In the genomic region with DNA sequence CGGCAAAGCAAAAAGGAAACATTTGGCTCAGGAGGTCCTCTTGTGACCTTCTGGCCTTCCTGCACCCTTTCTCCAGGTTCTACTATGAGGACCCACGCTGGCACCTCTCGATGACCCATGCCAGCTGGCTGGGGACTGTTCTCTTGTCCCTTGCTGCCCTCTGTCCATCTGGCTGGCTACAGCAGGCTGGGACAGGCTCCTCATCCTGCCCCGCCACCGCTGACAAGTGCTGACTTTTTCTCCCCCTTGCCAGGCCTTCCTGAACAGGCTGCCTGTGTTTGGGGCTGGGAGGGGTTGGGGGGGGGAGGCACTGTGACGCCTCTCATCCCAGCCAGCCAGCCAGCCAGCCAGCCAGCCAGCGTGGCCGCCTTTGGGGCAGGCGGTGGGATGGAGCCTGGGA, we compare ENCODE assay signal across 16 mouse cellular contexts. TPM values are rescaled to one million over a fixed set of nuclear protein-coding genes. Genes with fewer than 3 reads are reported as not detected.
DNase-seq lines count a peak whose midpoint lies in the region; ATAC-seq lines count a peak whose summit lies in the region.
"Had no signal": no experiment of that assay in that cellular context is flagged by ENCODE, and none has a peak within 500 bp of the region (broad histone marks: within the 10 kb centered on the region; RNA-seq: fewer than 3 reads in every experiment).

No protein-coding gene starts in this region.

- no peak for ATAC-seq in heart, embryonic 13.5 days (ENCODE audit: extremely low read depth, insufficient number of reproducible peaks, low FRiP score, low TSS enrichment)
- ATAC-seq in neural tube, embryonic 13.5 days (ENCODE audit: low read depth) = no peak
- ATAC-seq in neural tube, embryonic 15.5 days (ENCODE audit: low FRiP score) = no peak
- ATAC-seq in kidney, embryonic 15.5 days (replicated peaks; ENCODE audit: low FRiP score) = no peak
- ATAC-seq in limb, embryonic 15.5 days (ENCODE audit: insufficient number of reproducible peaks, low FRiP score, low TSS enrichment, low read depth) = no peak
- ATAC-seq: forebrain, embryonic 13.5 days; intestine, embryonic 15.5 days had no signal

- peaks cover 74% of the 10 kb centered on the region for H3K4me1 ChIP-seq in heart, embryonic 13.5 days
- peaks cover 49% of the 10 kb centered on the region for H3K4me1 ChIP-seq in neural tube, embryonic 13.5 days (replicated peaks)
- peaks cover 39% of the 10 kb centered on the region for H3K4me1 ChIP-seq in neural tube, embryonic 15.5 days
- peaks cover 78% of the 10 kb centered on the region for H3K4me1 ChIP-seq in kidney, embryonic 15.5 days
- H3K4me1 ChIP-seq in limb, embryonic 15.5 days = peaks cover 87% of the 10 kb centered on the region

- no peaks in the 10 kb centered on the region for H3K9me3 ChIP-seq in heart, embryonic 13.5 days
- no peaks in the 10 kb centered on the region for H3K9me3 ChIP-seq in neural tube, embryonic 13.5 days
- H3K9me3 ChIP-seq in neural tube, embryonic 15.5 days (replicated peaks) = no peaks in the 10 kb centered on the region
- H3K9me3 ChIP-seq in kidney, embryonic 15.5 days (replicated peaks) = no peaks in the 10 kb centered on the region
- H3K9me3 ChIP-seq in limb, embryonic 15.5 days = no peaks in the 10 kb centered on the region
- H3K9me3 ChIP-seq: forebrain, embryonic 13.5 days; heart, embryonic 15.5 days; intestine, embryonic 15.5 days; midbrain, embryonic 12.5 days had no signal

- H3K4me3 ChIP-seq in heart, embryonic 13.5 days = no peak overlapping the region
- no peak overlapping the region for H3K4me3 ChIP-seq in neural tube, embryonic 13.5 days
- H3K4me3 ChIP-seq in neural tube, embryonic 15.5 days (replicated peaks) = no peak overlapping the region
- no peak overlapping the region for H3K4me3 ChIP-seq in kidney, embryonic 15.5 days (replicated peaks)
- 0 out of 2 replicates have a peak overlapping the region, but pooled peaks have one; percentile 1 for H3K4me3 ChIP-seq in limb, embryonic 15.5 days
- H3K4me3 ChIP-seq: forebrain, embryonic 13.5 days; gastrocnemius, adult 2 months; heart, embryonic 15.5 days; intestine, embryonic 15.5 days; midbrain, embryonic 12.5 days had no signal

- DNase-seq in heart, postnatal 36 days = no peak
- no peak for DNase-seq in T-cell, adult 2 months (ENCODE audit: low spot score)
- DNase-seq: gastrocnemius, adult 2 months; spleen, adult 18-20 months; thymus, adult 18-20 months had no signal

- H3K36me3 ChIP-seq in heart, embryonic 13.5 days = peaks cover 24% of the 10 kb centered on the region
- no peaks in the 10 kb centered on the region for H3K36me3 ChIP-seq in neural tube, embryonic 13.5 days
- H3K36me3 ChIP-seq in neural tube, embryonic 15.5 days = no peaks in the 10 kb centered on the region
- no peaks in the 10 kb centered on the region; the same call in 1 of the 2 replicates for H3K36me3 ChIP-seq in kidney, embryonic 15.5 days
- H3K36me3 ChIP-seq in limb, embryonic 15.5 days = no peaks in the 10 kb centered on the region; the same call in 1 of the 2 replicates
- H3K36me3 ChIP-seq: heart, embryonic 15.5 days; intestine, embryonic 15.5 days; midbrain, embryonic 12.5 days had no signal

- no peak overlapping the region for H3K27ac ChIP-seq in heart, embryonic 13.5 days (replicated peaks)
- H3K27ac ChIP-seq in neural tube, embryonic 13.5 days (replicated peaks) = no peak overlapping the region
- H3K27ac ChIP-seq in neural tube, embryonic 15.5 days (replicated peaks) = no peak overlapping the region
- H3K27ac ChIP-seq in kidney, embryonic 15.5 days = peak overlapping the region; percentile 15; the same call in 1 of the 2 replicates
- H3K27ac ChIP-seq in limb, embryonic 15.5 days = peak overlapping the region; percentile 74
- H3K27ac ChIP-seq: forebrain, embryonic 13.5 days; gastrocnemius, adult 2 months; heart, embryonic 15.5 days; intestine, embryonic 15.5 days; midbrain, embryonic 12.5 days had no signal

- peaks cover 16% of the 10 kb centered on the region for H3K27me3 ChIP-seq in heart, embryonic 13.5 days (replicated peaks)
- peaks cover 24% of the 10 kb centered on the region for H3K27me3 ChIP-seq in neural tube, embryonic 13.5 days
- peaks cover 23% of the 10 kb centered on the region for H3K27me3 ChIP-seq in neural tube, embryonic 15.5 days (replicated peaks)
- peaks cover 35% of the 10 kb centered on the region for H3K27me3 ChIP-seq in kidney, embryonic 15.5 days
- H3K27me3 ChIP-seq in limb, embryonic 15.5 days = 0 out of 2 replicates have a peak, but pooled peaks cover 6% of the 10 kb centered on the region
- H3K27me3 ChIP-seq: intestine, embryonic 15.5 days had no signal

- WGBS in heart, embryonic 13.5 days = 42% methylated on average over 9 of the region's 9 CpGs
- 36% methylated on average over 9 of the region's 9 CpGs for WGBS in neural tube, embryonic 13.5 days
- 42% methylated on average over 9 of the region's 9 CpGs for WGBS in neural tube, embryonic 15.5 days
- 26% methylated on average over 9 of the region's 9 CpGs for WGBS in kidney, embryonic 15.5 days
- WGBS in limb, embryonic 15.5 days = 24% methylated on average over 9 of the region's 9 CpGs

- intact Hi-C loops in heart, postnatal 36 days (cut with DNase I) = no loop called here

- no peak overlapping the region for H3K4me2 ChIP-seq in heart, embryonic 13.5 days
- H3K4me2 ChIP-seq in neural tube, embryonic 13.5 days = no peak overlapping the region
- H3K4me2 ChIP-seq in neural tube, embryonic 15.5 days = no peak overlapping the region
- no peak overlapping the region for H3K4me2 ChIP-seq in kidney, embryonic 15.5 days
- peak overlapping the region; percentile 24 for H3K4me2 ChIP-seq in limb, embryonic 15.5 days
- H3K4me2 ChIP-seq: forebrain, embryonic 13.5 days; heart, embryonic 15.5 days; intestine, embryonic 15.5 days; midbrain, embryonic 12.5 days had no signal

- H3K9ac ChIP-seq in heart, embryonic 13.5 days = peak overlapping the region; percentile 50; the same call in 1 of the 2 replicates
- peak overlapping the region; percentile 22; the same call in 1 of the 2 replicates for H3K9ac ChIP-seq in neural tube, embryonic 13.5 days
- no peak overlapping the region for H3K9ac ChIP-seq in neural tube, embryonic 15.5 days (replicated peaks)
- H3K9ac ChIP-seq in kidney, embryonic 15.5 days = peak overlapping the region; percentile 7; the same call in 1 of the 2 replicates
- H3K9ac ChIP-seq in limb, embryonic 15.5 days = no peak overlapping the region
- H3K9ac ChIP-seq: forebrain, embryonic 13.5 days; heart, embryonic 15.5 days; intestine, embryonic 15.5 days; midbrain, embryonic 12.5 days had no signal

RNA-seq across cellular contexts. Expression of a gene that starts 5.3 kb away (rescaled TPM):
- polyA plus RNA-seq in heart, embryonic 13.5 days (2015; fragmentation: Nextera tagmentation; extraction: Ambion mirVana) = 3,771 and 4,285 TPM in 2 replicates
- total RNA-seq in heart, postnatal 36 days (2021) = over 10,000 TPM; 10,942 to 11,353 TPM
- 1.2 and 3.8 TPM in 2 replicates for polyA plus RNA-seq in neural tube, embryonic 13.5 days (2015; fragmentation: Nextera tagmentation; extraction: Ambion mirVana)
- 1.9 and 4.1 TPM in 2 replicates for polyA plus RNA-seq in neural tube, embryonic 15.5 days (2015; fragmentation: Nextera tagmentation; extraction: Ambion mirVana)
- polyA plus RNA-seq in kidney, embryonic 15.5 days (2015; fragmentation: Nextera tagmentation; extraction: Ambion mirVana) = 1.8 and 3.9 TPM in 2 replicates
- 16.3 and 125 TPM in 2 replicates for polyA plus RNA-seq in limb, embryonic 15.5 days (2015; fragmentation: Nextera tagmentation; extraction: Ambion mirVana)
- total RNA-seq: layer of hippocampus, postnatal 14 days had no signal
- polyA plus RNA-seq: liver, adult 2 months had no signal

RNA-seq across cellular contexts. Expression of a gene that starts 10.6 kb away (rescaled TPM):
- polyA plus RNA-seq in heart, embryonic 13.5 days (2015; fragmentation: Nextera tagmentation; extraction: Ambion mirVana) = 31.2 and 33.3 TPM in 2 replicates
- 1 to 10 TPM; 6.5 to 6.6 TPM for total RNA-seq in heart, postnatal 36 days (2021)
- polyA plus RNA-seq in neural tube, embryonic 13.5 days (2015; fragmentation: Nextera tagmentation; extraction: Ambion mirVana) = 17.6 and 20.2 TPM in 2 replicates
- polyA plus RNA-seq in neural tube, embryonic 15.5 days (2015; fragmentation: Nextera tagmentation; extraction: Ambion mirVana) = 12.9 and 17.0 TPM in 2 replicates
- 67.1 and 70.1 TPM in 2 replicates for polyA plus RNA-seq in kidney, embryonic 15.5 days (2015; fragmentation: Nextera tagmentation; extraction: Ambion mirVana)
- polyA plus RNA-seq in limb, embryonic 15.5 days (2015; fragmentation: Nextera tagmentation; extraction: Ambion mirVana) = 82.6 and 110 TPM in 2 replicates

Comparison
In these comparisons a context has a peak if more than half of its experiments do, and no peak if none do; other contexts are left out.
1. H3K9ac ChIP-seq: peak in heart, embryonic 13.5 days (single experiment), neural tube, embryonic 13.5 days (single experiment) and kidney, embryonic 15.5 days (single experiment); none in neural tube, embryonic 15.5 days (single experiment) and limb, embryonic 15.5 days (single experiment).
2. H3K27ac ChIP-seq: peak in kidney, embryonic 15.5 days (single experiment) and limb, embryonic 15.5 days (single experiment); none in heart, embryonic 13.5 days (single experiment), neural tube, embryonic 13.5 days (single experiment) and neural tube, embryonic 15.5 days (single experiment).
3. RNA of a gene that starts 5.3 kb away (polyA plus RNA-seq): 3,771 to 4,285 TPM in heart, embryonic 13.5 days; 16.3 to 125 TPM in limb, embryonic 15.5 days, 1.9 to 4.1 TPM in neural tube, embryonic 15.5 days, 1.2 to 3.8 TPM in neural tube, embryonic 13.5 days and 1.8 to 3.9 TPM in kidney, embryonic 15.5 days; every median in the first group is over 10 times any median in the second.